Mouse (Mus musculus): ENCODE measurements at regions not wholly inside any gene's neighbourhood (a gene's known extent, or its start where the extent isn't known, plus 50 kb on each side); places are given as distances from the start of the nearest gene placed in this dataset.

- no peak overlapping the region for H3K4me2 ChIP-seq (replicated peaks)
- 94% methylated on average over 5 of the region's 5 CpGs for WGBS
- no peak overlapping the region for H3K4me3 ChIP-seq
- H3K27me3 ChIP-seq = no peaks in the 10 kb centered on the region
- no peaks in the 10 kb centered on the region for H3K36me3 ChIP-seq
- H3K9me3 ChIP-seq = no peaks in the 10 kb centered on the region
- no peak for ATAC-seq (ENCODE audit: insufficient number of reproducible peaks, insufficient read depth, low FRiP score, low TSS enrichment)
- H3K9ac ChIP-seq = no peak overlapping the region
- H3K4me1 ChIP-seq = peaks cover 7% of the 10 kb centered on the region
- no peak overlapping the region for H3K27ac ChIP-seq
Measured at GRCm38 (mm10) chr10:111889111-111889510, 83.4 kb upstream of the Krr1 start.

- no peak for ATAC-seq (ENCODE audit: insufficient number of reproducible peaks, insufficient read depth, low FRiP score, low TSS enrichment)
- H3K27me3 ChIP-seq = no peaks in the 10 kb centered on the region
- no peaks in the 10 kb centered on the region for H3K9me3 ChIP-seq
- no peaks in the 10 kb centered on the region for H3K36me3 ChIP-seq
- H3K4me3 ChIP-seq = no peak overlapping the region
- H3K4me1 ChIP-seq = peaks cover 14% of the 10 kb centered on the region
- WGBS = 86% methylated on average over 5 of the region's 5 CpGs
- no peak overlapping the region for H3K4me2 ChIP-seq (replicated peaks)
- 0 out of 2 replicates have a peak overlapping the region, but pooled peaks have one; percentile 2 for H3K27ac ChIP-seq
- no peak overlapping the region for H3K9ac ChIP-seq
Measured at GRCm38 (mm10) chr10:111893489-111893888, 79.0 kb upstream of the Krr1 start.

GRCm38 (mm10) chr10:111893941-111894340, 78.5 kb upstream of the Krr1 start:
- 70% methylated on average over 8 of the region's 8 CpGs for whole genome bisulfite sequencing

DNA sequence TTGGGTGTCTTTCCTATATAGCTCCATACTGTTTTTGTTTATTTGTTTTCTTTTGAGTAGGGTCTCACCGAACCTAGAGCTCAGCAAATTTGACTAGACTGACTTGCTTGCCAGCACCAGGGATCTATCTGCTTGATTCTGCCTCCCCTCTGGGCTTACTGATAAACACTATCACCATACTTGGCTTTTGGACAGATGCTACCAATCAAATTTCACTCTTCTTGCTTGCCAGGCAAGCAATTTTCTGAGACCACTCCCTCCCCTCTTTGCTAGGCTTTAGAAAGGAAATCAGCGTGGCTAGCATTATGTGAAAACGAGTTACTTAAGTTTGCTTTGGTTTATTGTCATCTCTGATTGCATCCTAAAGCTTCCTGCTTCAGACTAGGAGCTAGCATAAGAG, 75.1 kb upstream of the Krr1 start:
- Histone ChIP-seq H3K9ac (no peak overlapping the region), H3K27me3 (no peaks in the 10 kb centered on the region), H3K27ac (no peak overlapping the region), H3K4me1 (peaks cover 14% of the 10 kb centered on the region), H3K4me2 (replicated peaks) (no peak overlapping the region), H3K4me3 (no peak overlapping the region), H3K36me3 (no peaks in the 10 kb centered on the region), H3K9me3 (no peaks in the 10 kb centered on the region)
- 68% methylated on average over 3 of the region's 3 CpGs for WGBS
- no peak for ATAC-seq (ENCODE audit: insufficient number of reproducible peaks, insufficient read depth, low FRiP score, low TSS enrichment)

More at GRCm38 (mm10) chr10:111893941-111894340, 78.5 kb upstream of the Krr1 start:
- Histone ChIP-seq H3K36me3 (no peaks in the 10 kb centered on the region), H3K4me3 (no peak overlapping the region), H3K9ac (no peak overlapping the region), H3K9me3 (no peaks in the 10 kb centered on the region), H3K27me3 (no peaks in the 10 kb centered on the region), H3K4me1 (peaks cover 14% of the 10 kb centered on the region), H3K27ac (peak overlapping the region; percentile 2; the same call in 1 of the 2 replicates), H3K4me2 (replicated peaks) (no peak overlapping the region)
- ATAC-seq (ENCODE audit: insufficient number of reproducible peaks, insufficient read depth, low FRiP score, low TSS enrichment) = no peak

DNA sequence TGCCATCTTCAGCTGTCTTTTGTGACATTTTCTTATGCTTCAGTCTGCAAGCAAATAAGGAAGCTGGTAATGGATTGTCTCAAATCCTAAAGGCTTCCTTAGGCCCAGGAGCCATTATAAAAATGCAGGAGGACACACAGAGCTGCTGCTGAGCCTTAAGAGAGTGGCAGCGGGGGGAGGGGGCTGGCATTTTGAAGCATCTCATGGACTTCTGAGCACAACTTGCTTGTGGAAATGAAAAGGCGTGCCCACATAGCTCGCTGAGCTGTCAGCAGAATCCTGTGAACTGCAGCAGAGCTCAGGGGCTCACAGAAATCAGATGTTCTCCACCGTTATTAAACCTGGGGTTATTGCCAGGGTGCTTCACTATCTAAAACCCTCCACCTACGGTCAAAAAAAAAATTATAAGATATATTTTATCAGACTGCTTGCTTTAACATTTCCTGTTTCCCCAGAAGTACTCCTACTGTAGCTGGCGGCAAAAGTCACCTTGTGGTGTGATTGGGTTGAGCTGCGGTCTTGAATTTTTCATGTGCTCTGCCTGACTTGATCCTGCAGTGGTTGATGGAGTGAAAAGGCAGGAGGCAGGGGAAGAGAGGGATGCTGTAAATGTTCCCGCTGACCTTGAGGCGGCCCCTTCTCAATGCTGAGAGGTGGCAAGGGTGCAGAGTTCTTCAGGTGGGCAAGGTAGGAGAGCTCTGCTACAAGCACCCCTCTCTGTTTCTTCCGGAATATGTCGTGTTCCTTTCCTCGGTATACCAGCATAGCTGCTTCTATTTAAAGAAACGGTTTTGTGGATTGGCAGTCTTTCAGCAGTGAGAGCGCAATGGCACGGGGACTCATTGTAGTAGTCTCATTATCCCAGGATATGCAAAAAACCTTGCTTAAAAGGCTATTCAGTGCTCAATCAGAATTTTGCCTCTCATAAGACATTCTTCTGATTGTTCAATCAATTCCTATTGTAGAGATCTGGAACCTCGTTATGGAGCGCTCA, 71.4 kb upstream of the Krr1 start:
- H3K4me1 ChIP-seq = no peaks in the 10 kb centered on the region
- no peak overlapping the region for H3K4me3 ChIP-seq
- no peaks in the 10 kb centered on the region for H3K36me3 ChIP-seq
- ATAC-seq (ENCODE audit: insufficient number of reproducible peaks, insufficient read depth, low FRiP score, low TSS enrichment) = no peak
- H3K4me2 ChIP-seq (replicated peaks) = no peak overlapping the region
- H3K27ac ChIP-seq = no peak overlapping the region
- WGBS = 75% methylated on average over 17 of the region's 17 CpGs
- H3K27me3 ChIP-seq = no peaks in the 10 kb centered on the region
- H3K9ac ChIP-seq = no peak overlapping the region
- no peaks in the 10 kb centered on the region for H3K9me3 ChIP-seq

DNA sequence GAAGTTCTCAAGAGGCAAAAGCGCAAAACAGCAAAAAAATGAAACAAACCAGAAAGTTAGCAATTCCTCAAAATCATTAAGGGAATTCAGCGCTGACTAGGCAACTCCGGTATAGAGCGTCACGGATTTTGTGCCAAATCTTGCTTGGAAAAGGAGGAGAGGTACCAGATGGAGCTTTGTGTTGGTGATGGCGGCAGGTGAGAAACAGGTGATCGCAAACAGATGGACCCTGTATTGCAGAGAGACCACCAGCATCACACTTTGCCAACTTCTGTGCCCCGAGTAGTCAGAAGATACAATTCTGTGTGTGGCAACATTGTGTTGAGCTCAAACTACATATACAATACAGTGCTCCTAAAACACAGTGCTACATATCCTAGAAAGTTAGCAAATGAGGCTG, 68.5 kb upstream of the Krr1 start:
- ATAC-seq (ENCODE audit: insufficient number of reproducible peaks, insufficient read depth, low FRiP score, low TSS enrichment) = no peak
- 90% methylated on average over 8 of the region's 8 CpGs for WGBS
- H3K4me1 ChIP-seq = no peaks in the 10 kb centered on the region

DNA sequence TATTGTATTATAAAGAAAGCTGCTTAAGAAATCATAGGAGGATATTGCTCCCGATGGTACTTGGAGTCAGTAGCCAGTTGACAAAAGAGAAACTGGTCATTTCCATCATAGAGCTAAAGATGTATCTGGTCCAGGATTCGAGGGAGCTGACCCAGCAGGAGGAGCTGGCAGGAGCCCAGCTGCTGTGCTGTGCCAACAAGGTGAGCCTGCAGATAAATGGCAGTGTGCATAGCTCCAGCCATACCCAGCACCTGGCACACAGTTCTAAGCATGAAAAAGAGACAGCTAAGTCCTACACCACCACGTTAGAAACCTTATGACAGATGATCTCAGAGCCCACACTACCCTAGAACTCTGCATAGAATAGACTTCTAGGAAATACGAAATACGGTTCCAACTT, 64.6 kb upstream of the Krr1 start:
- Histone ChIP-seq H3K4me1 (no peaks in the 10 kb centered on the region), H3K27me3 (no peaks in the 10 kb centered on the region), H3K36me3 (no peaks in the 10 kb centered on the region), H3K9ac (no peak overlapping the region), H3K27ac (no peak overlapping the region), H3K9me3 (no peaks in the 10 kb centered on the region), H3K4me2 (replicated peaks) (no peak overlapping the region), H3K4me3 (no peak overlapping the region)
- no peak for ATAC-seq (ENCODE audit: insufficient number of reproducible peaks, insufficient read depth, low FRiP score, low TSS enrichment)
- 84% methylated on average over 5 of the region's 5 CpGs for WGBS

More for the DNA sequence above, 68.5 kb upstream of the Krr1 start:
- H3K4me3 ChIP-seq = no peak overlapping the region
- no peak overlapping the region for H3K4me2 ChIP-seq (replicated peaks)
- H3K9me3 ChIP-seq = no peaks in the 10 kb centered on the region
- H3K27me3 ChIP-seq = no peaks in the 10 kb centered on the region
- no peak overlapping the region for H3K9ac ChIP-seq
- H3K27ac ChIP-seq = no peak overlapping the region
- H3K36me3 ChIP-seq = no peaks in the 10 kb centered on the region

- ATAC-seq (ENCODE audit: insufficient number of reproducible peaks, insufficient read depth, low FRiP score, low TSS enrichment) = no peak
- Histone ChIP-seq H3K27me3 (no peaks in the 10 kb centered on the region), H3K27ac (no peak overlapping the region), H3K4me1 (no peaks in the 10 kb centered on the region), H3K36me3 (no peaks in the 10 kb centered on the region), H3K4me3 (no peak overlapping the region), H3K4me2 (replicated peaks) (no peak overlapping the region), H3K9me3 (no peaks in the 10 kb centered on the region), H3K9ac (no peak overlapping the region)
- WGBS = 89% methylated on average over 6 of the region's 6 CpGs
Measured at GRCm38 (mm10) chr10:111912561-111912960, 59.9 kb upstream of the Krr1 start.

DNA sequence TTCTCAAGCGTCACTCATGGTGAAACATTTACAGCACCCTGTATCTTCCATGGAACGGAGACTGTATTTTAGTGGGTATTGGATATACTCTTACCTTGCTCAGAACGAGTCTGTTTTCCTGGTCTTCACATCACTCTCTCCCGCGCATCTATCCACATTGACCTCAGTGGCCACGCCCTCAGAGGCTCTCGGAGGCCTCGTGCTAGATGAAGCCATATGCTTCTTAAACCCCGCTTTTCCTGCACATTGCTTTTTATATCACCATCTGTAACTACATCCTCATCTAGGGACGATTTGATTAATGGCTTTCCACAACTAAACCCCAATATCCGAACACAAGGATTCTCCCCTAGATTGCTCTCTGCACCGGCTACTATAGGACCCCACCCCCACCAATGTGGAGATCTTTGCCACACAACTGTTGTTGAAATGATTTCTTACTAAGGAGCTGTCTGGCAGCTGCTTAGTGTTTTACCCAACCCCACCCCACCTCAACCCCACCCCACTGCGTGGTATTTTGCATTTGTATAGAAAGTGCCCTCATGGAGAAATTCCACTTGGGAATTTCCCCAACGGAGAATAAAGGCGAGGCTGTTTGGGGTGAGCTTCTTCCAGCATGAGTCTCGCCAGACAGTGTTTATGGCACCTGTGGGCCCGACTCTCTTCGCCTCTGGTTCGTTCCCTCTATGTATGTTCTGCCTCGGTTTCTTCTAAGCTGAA, 59.2 kb upstream of the Krr1 start:
- no peak overlapping the region for H3K4me3 ChIP-seq
- 84% methylated on average over 20 of the region's 20 CpGs for WGBS
- no peak for ATAC-seq (ENCODE audit: insufficient number of reproducible peaks, insufficient read depth, low FRiP score, low TSS enrichment)
- H3K4me1 ChIP-seq = no peaks in the 10 kb centered on the region
- no peak overlapping the region for H3K27ac ChIP-seq
- no peaks in the 10 kb centered on the region for H3K9me3 ChIP-seq
- H3K36me3 ChIP-seq = no peaks in the 10 kb centered on the region
- H3K9ac ChIP-seq = no peak overlapping the region
- no peak overlapping the region for H3K4me2 ChIP-seq (replicated peaks)
- H3K27me3 ChIP-seq = no peaks in the 10 kb centered on the region

DNA sequence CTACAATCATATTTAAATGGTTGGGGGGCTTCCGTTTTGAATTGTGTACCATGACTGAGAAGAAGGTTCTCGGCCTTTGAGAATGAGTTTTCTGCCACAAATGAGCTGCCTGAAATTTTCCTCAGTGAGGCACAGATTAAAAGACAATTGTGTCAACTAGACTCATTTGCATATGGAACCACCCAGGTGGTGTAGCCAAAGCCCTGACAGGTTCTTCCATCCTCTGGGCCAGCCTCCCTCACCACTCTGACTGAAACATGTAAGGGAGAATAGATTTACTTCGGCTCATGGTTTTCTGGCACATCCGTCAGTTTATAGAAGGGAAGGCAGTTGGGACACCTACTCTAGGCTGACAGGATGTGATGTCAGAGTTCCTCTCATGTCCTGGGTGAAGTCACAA, 58.2 kb upstream of the Krr1 start:
- no peak overlapping the region for H3K9ac ChIP-seq
- no peak overlapping the region for H3K4me3 ChIP-seq
- H3K4me1 ChIP-seq = no peaks in the 10 kb centered on the region
- 89% methylated on average over 4 of the region's 4 CpGs for WGBS
- no peaks in the 10 kb centered on the region for H3K27me3 ChIP-seq
- no peak overlapping the region for H3K4me2 ChIP-seq (replicated peaks)
- no peak for ATAC-seq (ENCODE audit: insufficient number of reproducible peaks, insufficient read depth, low FRiP score, low TSS enrichment)
- no peaks in the 10 kb centered on the region for H3K36me3 ChIP-seq
- no peak overlapping the region for H3K27ac ChIP-seq
- H3K9me3 ChIP-seq = no peaks in the 10 kb centered on the region

- ATAC-seq (ENCODE audit: insufficient number of reproducible peaks, insufficient read depth, low FRiP score, low TSS enrichment) = no peak
- Histone ChIP-seq H3K27me3 (no peaks in the 10 kb centered on the region), H3K36me3 (no peaks in the 10 kb centered on the region), H3K9ac (no peak overlapping the region), H3K9me3 (no peaks in the 10 kb centered on the region), H3K4me3 (no peak overlapping the region), H3K4me1 (no peaks in the 10 kb centered on the region), H3K4me2 (replicated peaks) (no peak overlapping the region), H3K27ac (no peak overlapping the region)
- WGBS = 53% methylated on average over 3 of the region's 3 CpGs
Measured at GRCm38 (mm10) chr10:111918071-111918507, 54.4 kb upstream of the Krr1 start.

DNA sequence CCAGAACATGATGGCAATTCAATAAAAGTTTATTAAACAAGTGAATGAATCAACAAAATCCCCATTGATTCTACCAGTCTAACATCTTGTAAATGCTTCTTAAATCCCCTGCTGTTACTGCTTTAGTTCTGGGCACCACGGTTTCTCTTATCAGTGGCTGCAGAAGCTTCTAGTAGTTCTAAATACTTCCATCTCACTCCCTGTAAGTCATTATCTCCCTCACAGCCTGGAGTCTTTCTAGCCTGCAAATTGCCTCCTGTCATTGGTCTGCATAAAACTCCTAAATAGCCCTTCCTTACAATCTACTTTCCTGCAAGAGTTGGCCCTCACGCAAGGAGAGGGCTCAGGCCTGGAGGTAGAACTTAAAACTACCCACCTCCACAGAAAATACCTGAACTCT, 53.0 kb upstream of the Krr1 start:
- Histone ChIP-seq H3K4me3 (no peak overlapping the region), H3K4me1 (peaks cover 4% of the 10 kb centered on the region; the same call in 1 of the 2 replicates), H3K4me2 (replicated peaks) (no peak overlapping the region), H3K9ac (no peak overlapping the region), H3K27me3 (no peaks in the 10 kb centered on the region), H3K36me3 (no peaks in the 10 kb centered on the region), H3K9me3 (no peaks in the 10 kb centered on the region), H3K27ac (no peak overlapping the region)
- WGBS = 74% methylated on average over 2 of the region's 2 CpGs
- ATAC-seq (ENCODE audit: insufficient number of reproducible peaks, insufficient read depth, low FRiP score, low TSS enrichment) = no peak
